Mouse (Mus musculus) heart, postnatal 0 days (tissue): ENCODE data around the gene Grik5. TPM values are rescaled to one million over a fixed set of nuclear protein-coding genes. Genes with fewer than 3 reads are reported as not detected.

Source experiments
- ATAC-seq: fragments of 200-750 bp; cut with Nextera tagmentation; 2 replicates; pipeline ENCODE4 v1.8.0; 2017; ENCODE audit warnings: low read depth, moderate number of reproducible peaks, moderate library complexity; ENCODE audit not compliant: insufficient read depth
- DNase-seq: peaks from one replicate; pipeline ENCODE4 v3.0.0-alpha.2; 2016; ENCODE audit warnings: low spot score
- H3K27ac ChIP-seq: fragments of 300-500 bp; sonication (generic); 2 replicates; pipeline ENCODE4 v1.5.1; 2014; ENCODE audit warnings: low read depth, mild to moderate bottlenecking
- H3K27me3 ChIP-seq: fragments of 300-500 bp; sonication (generic); 2 replicates; pipeline ENCODE4 v1.6.1; 2014; ENCODE audit warnings: low read length, mixed read lengths; ENCODE audit not compliant: control insufficient read depth, insufficient read depth
- H3K36me3 ChIP-seq: fragments of 300-500 bp; sonication (generic); replicated peaks from 2 replicates; pipeline ENCODE4 v1.6.1; 2014; ENCODE audit warnings: low read length, mixed read lengths; ENCODE audit not compliant: control insufficient read depth, insufficient read depth
- H3K4me1 ChIP-seq: fragments of 300-500 bp; sonication (generic); 2 replicates; pipeline ENCODE4 v1.6.1; 2014; ENCODE audit warnings: antibody characterized with exemption; ENCODE audit not compliant: control insufficient read depth, insufficient read depth
- H3K4me2 ChIP-seq: fragments of 300-500 bp; sonication (generic); 2 replicates; pipeline ENCODE4 v1.6.1; 2014; ENCODE audit warnings: low read depth, mild to moderate bottlenecking, low read length, moderate library complexity
- H3K4me3 ChIP-seq: fragments of 300-500 bp; sonication (generic); 2 replicates; pipeline ENCODE4 v1.5.1; 2014; ENCODE audit warnings: low read depth, low read length
- H3K9ac ChIP-seq: fragments of 300-500 bp; sonication (generic); replicated peaks from 2 replicates; pipeline ENCODE4 v1.6.1; 2014; ENCODE audit warnings: low read depth, low read length, mixed read lengths
- H3K9me3 ChIP-seq: fragments of 300-500 bp; sonication (generic); replicated peaks from 2 replicates; pipeline ENCODE4 v1.6.1; 2016; ENCODE audit warnings: low read length; ENCODE audit not compliant: control insufficient read depth
- CTCF ChIP-seq: IDR thresholded peaks from 2 replicates; pipeline ENCODE4 v1.5.1; 2016; ENCODE audit warnings: antibody characterized with exemption, control low read depth, low read depth
- EP300 ChIP-seq: IDR thresholded peaks from 2 replicates; pipeline ENCODE4 v1.6.1; 2016; ENCODE audit warnings: antibody characterized with exemption, low read depth
- WGBS: fragments of 180-500 bp; shearing (Covaris S2); extraction: QIAGEN DNeasy Blood & Tissue Kit; methylation state at CpG from one replicate; pipeline ENCODE4 v1.1.7; 2014; 5-methylcytosine and 5-hydroxymethylcytosine counted together
- polyA plus RNA-seq: library from polyadenylated mRNA; unstranded; fragments of >200 nt; fragmentation: Nextera tagmentation; extraction: Ambion mirVana; gene quantifications from 2 replicates; pipeline ENCODE4 v1.2.1, GENCODE M21; 2015
- total RNA-seq: library from RNA; depleted of rRNA; stranded (reverse); fragments of >200 nt; gene quantifications from 2 replicates; pipeline ENCODE4 v1.2.3, GENCODE M21; 2014; ENCODE audit warnings: low replicate concordance

Gene Grik5
- total and polyA plus RNA-seq, 2 experiments from 2014 or later, result 1.6 to 16.2 TPM

DNA sequence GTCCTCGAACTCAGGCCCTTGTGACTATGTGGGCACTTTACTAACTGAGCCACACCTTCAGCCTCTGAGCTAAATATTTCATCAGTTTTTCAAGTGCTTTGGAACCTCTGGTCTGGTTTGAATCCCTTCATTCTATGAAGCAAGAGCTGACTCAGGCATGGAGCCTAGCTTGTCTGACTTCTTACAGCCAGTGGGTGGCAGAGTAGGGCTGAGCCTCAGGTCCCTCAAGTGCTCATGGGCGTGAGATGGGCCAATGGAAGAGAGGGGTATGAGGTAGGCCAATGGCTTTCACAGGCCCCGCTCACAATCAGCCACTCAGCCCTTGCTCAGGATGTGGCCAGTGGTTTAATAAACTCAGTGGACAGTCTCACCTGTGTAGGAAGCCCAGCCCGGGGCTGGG is 27.4 kb upstream of the Grik5 start:
- Histone ChIP-seq H3K36me3 (no peaks in the 10 kb centered on the region), H3K4me1 (no peaks in the 10 kb centered on the region), H3K27me3 (peaks cover 10% of the 10 kb centered on the region; the same call in 1 of the 2 replicates), H3K9me3 (no peaks in the 10 kb centered on the region), H3K4me2 (no peak overlapping the region), H3K4me3 (no peak overlapping the region), H3K27ac (no peak overlapping the region), H3K9ac (no peak overlapping the region)
- no peak for ATAC-seq
- no peak for DNase-seq
- 46% methylated on average over 4 of the region's 4 CpGs for WGBS
- TF ChIP-seq CTCF (peak; percentile 31), EP300 (no peak)

GRCm38 (mm10) chr7:25098169-25098568 is 26.0 kb upstream of the Grik5 start:
- H3K27me3 ChIP-seq, result peaks cover 10% of the 10 kb centered on the region; the same call in 1 of the 2 replicates
- no peak overlapping the region for H3K4me3 ChIP-seq
- no peak for ATAC-seq
- H3K36me3 ChIP-seq, result no peaks in the 10 kb centered on the region
- 58% methylated on average over 3 of the region's 3 CpGs for WGBS
- H3K9me3 ChIP-seq, result no peaks in the 10 kb centered on the region
- H3K4me1 ChIP-seq, result no peaks in the 10 kb centered on the region
- H3K4me2 ChIP-seq, result no peak overlapping the region
- H3K9ac ChIP-seq, result no peak overlapping the region
- no peak for DNase-seq
- TF ChIP-seq CTCF (no peak), EP300 (no peak)
- no peak overlapping the region for H3K27ac ChIP-seq

DNA sequence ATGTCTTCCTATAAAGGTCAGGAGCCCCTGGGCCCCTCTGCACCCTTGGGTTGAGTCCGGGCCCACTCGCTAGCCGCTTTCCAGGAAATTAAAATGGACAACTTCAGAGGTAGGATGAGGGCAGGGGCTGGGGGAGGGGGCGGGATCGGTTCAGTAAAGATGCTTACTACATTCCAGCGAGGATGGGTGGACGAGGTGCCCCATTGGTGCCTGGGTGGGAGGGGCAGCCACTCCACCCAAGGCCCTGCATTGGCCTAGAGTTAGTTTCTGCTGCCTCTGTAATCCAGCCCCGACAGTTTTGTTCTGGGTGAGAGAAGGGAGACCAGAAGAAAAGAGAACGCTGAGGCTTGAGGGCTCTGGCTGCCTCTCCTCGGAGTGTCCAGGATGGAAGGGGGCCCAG is 17.7 kb upstream of the Grik5 start:
- H3K9ac ChIP-seq, result no peak overlapping the region
- no peak overlapping the region for H3K4me3 ChIP-seq
- H3K4me2 ChIP-seq, result no peak overlapping the region
- no peak overlapping the region for H3K27ac ChIP-seq
- no peaks in the 10 kb centered on the region for H3K36me3 ChIP-seq
- H3K4me1 ChIP-seq, result no peaks in the 10 kb centered on the region
- ATAC-seq (no peak), DNase-seq (no peak)
- no peaks in the 10 kb centered on the region for H3K9me3 ChIP-seq
- no peak for TF ChIP-seq CTCF
- TF ChIP-seq EP300, result no peak
- no peaks in the 10 kb centered on the region for H3K27me3 ChIP-seq
- 45% methylated on average over 10 of the region's 10 CpGs for WGBS

- TF ChIP-seq EP300, result no peak
- TF ChIP-seq CTCF, result no peak
- Histone ChIP-seq H3K9me3 (no peaks in the 10 kb centered on the region), H3K4me2 (no peak overlapping the region), H3K27me3 (no peaks in the 10 kb centered on the region), H3K36me3 (peaks cover 4% of the 10 kb centered on the region), H3K27ac (no peak overlapping the region), H3K9ac (no peak overlapping the region), H3K4me1 (no peaks in the 10 kb centered on the region), H3K4me3 (no peak overlapping the region)
- no peak for ATAC-seq
- WGBS, result 32% methylated on average over 11 of the region's 11 CpGs
- DNase-seq, result no peak
These were observed 16.8 kb upstream of the Grik5 start for GRCm38 (mm10) chr7:25088968-25089367.

DNA sequence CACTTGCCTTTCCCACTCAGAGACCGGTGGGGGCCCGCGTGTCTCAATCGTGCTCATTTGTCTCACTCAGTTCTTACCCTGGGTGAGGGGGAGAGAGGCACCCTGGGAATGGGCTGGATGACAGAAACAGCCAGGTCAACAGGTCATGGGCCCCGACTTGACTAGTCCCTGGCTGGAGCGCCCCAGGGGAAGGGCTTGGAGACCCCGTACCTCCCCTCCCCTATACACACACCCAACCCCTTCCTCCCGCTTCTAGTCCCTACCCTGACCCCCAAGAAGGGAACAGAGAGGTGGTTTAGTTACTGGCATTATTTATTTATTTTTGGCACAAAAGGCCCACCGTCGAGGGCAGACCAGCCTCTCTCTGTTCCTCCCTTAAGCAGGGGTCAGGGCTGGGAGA is 16.4 kb upstream of the Grik5 start:
- Histone ChIP-seq H3K4me2 (no peak overlapping the region), H3K4me3 (no peak overlapping the region), H3K36me3 (peaks cover 8% of the 10 kb centered on the region), H3K4me1 (no peaks in the 10 kb centered on the region), H3K9me3 (no peaks in the 10 kb centered on the region), H3K27ac (no peak overlapping the region), H3K9ac (no peak overlapping the region), H3K27me3 (no peaks in the 10 kb centered on the region)
- 25% methylated on average over 10 of the region's 10 CpGs for WGBS
- no peak for TF ChIP-seq CTCF
- TF ChIP-seq EP300, result no peak
- ATAC-seq (no peak), DNase-seq (no peak)

- H3K36me3 ChIP-seq, result peaks cover 14% of the 10 kb centered on the region
- H3K27ac ChIP-seq, result no peak overlapping the region
- H3K9ac ChIP-seq, result no peak overlapping the region
- ATAC-seq, result no peak
- 81% methylated on average over 5 of the region's 5 CpGs for WGBS
- DNase-seq, result no peak
- H3K4me3 ChIP-seq, result no peak overlapping the region
- H3K27me3 ChIP-seq, result no peaks in the 10 kb centered on the region
- no peaks in the 10 kb centered on the region for H3K9me3 ChIP-seq
- H3K4me2 ChIP-seq, result no peak overlapping the region
- TF ChIP-seq EP300 (no peak), CTCF (no peak)
- no peaks in the 10 kb centered on the region for H3K4me1 ChIP-seq
These were observed 15.8 kb upstream of the Grik5 start for GRCm38 (mm10) chr7:25087972-25088371.
